Mouse (Mus musculus): ENCODE data around the gene Gm3646.

DNA sequence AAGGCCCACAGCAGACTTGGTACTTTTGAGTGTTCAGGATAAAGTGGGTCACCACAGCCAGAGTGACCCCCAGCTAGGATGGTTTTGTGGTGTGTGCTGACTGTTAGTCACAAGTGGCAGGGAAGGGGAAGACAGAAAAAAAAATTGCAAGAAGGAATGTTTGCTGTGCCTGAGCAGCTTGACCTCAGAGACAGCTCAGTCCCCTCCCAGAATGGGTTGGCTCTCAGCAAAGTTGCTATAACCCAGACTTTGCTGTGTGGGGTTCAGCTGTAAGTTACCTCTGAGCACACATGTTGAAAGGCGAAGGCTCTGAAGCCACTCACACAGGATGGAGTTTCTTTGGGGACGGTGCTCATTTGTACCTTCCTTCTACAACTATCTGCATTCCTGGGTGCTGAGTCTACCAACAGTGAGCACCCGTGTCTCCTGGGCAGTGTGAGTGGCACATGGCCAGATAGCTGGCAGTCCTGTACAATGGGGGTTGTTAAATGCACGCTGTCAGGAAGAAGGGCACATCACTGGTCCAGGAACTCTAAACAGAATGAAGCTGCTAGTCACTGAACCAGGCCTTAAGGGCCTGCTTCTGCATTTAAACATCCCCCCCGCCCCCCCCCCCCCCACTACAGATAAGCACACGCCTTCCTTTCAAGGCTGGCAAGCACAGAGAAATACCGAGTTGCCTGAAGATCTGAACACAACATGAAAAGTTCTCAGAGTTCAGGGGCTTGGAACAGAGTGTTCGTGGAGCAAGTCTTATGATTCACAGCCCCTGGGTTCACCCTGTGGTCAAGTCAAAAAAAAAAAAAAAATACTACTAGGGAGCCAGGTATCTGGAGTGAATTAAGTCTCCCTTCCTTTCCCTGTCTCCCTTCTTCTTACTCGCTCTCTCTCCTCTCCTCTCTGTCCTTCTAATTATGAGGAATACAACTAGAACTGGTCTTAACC, 45.6 kb downstream of the Gm3646 start:
- no peak for TF ChIP-seq POLR2A (IDR thresholded peaks at IDR 0.05; ENCODE audit: low read depth, low read length)
- TF ChIP-seq CTCF (IDR thresholded peaks at IDR 0.05; ENCODE audit: extremely low read depth, insufficient read length, insufficient replicate concordance, low read depth, low read length) = no peak

Data from small intestine, adult 2 months (tissue).